Mouse (Mus musculus) adrenal gland, postnatal 4 days (tissue): ENCODE data around the gene Herc3. TPM values are rescaled to one million over a fixed set of nuclear protein-coding genes. Genes with fewer than 3 reads are reported as not detected.
A peak's percentile ranks its signal among the peaks of the same experiment; 100 is the strongest.
"Not testable (repeated sequence)": the region's sequence is repeated elsewhere in the genome, so short reads cannot be mapped to it uniquely, and the experiment has no call there.

Experiments used
- DNase-seq, 2 experiments: peaks; one replicate each; pipeline ENCODE4 v3.0.0; 2021 to 2022; ENCODE audit warnings: low spot score in 2 of 2, mixed read lengths in 2 of 2
- long read RNA-seq, 2 experiments: library from polyadenylated mRNA; stranded (forward); transcript quantifications; one replicate each; pipeline ENCODE4 v2.0.0; 2021
- total RNA-seq, 2 experiments: library from RNA; stranded (reverse); gene quantifications; 2 replicates each; pipeline ENCODE4 v1.2.3; 2021

Herc3 gene
- 10 to 100 TPM; 40.3 to 47.4 TPM for total RNA-seq
- long read RNA-seq, experiment 1, partial matches to known transcripts, result 3 of 5 reads
- long read RNA-seq, experiment 1, other reads (novel, unspliced or antisense), result 2 of 5 reads
- long read RNA-seq, experiment 2, partial matches to known transcripts, result 9 of 15 reads
- long read RNA-seq, experiment 2, other reads (novel, unspliced or antisense), result 6 of 15 reads

GRCm38 (mm10) chr6:58831232-58832009, at the start of gene Herc3:
Gene Herc3, plus strand, starts transcription at chr6:58831465.
- peak; percentile 53 to 59 for DNase-seq

DNA sequence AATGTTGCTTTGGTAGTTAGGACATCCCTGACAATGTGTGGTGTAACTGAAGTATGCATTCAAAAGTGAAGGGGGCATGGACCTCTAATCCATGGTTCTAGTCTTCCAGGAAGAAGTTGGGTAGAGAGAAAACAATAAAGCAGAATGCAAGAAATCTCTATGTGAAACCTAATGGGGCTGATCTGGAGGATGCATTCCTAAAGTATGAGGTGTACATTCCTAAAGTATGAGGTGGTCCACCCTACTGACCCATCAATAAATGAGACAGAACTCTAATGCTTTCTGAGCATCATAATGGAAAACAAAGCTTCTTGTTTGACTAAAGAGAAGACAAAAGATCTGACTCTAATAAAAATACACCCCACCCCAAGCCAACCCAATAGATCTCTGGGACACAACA, 29.9 kb upstream of the Herc3 start:
- DNase-seq, result no peak

DNA sequence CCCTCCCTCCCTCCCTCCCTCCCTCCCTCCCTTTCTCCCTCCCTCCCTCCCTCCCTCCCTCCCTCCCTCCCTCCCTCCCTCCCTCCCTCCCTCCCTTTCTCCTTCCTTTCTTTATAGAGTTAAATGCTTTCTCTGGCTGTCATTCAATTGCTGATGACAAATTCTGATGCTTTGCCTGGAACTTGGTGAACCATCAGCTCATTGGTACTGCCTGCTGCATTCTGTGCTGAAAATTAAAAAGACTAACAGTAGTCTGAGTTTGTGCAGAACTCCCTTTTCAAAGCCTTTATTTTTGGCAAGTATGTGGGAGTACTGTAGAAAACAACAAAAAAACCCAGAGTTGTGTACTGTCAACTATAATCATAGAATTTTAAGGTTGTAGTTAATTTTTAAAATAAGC, 16.9 kb upstream of the Herc3 start:
- no peak for DNase-seq

GRCm38 (mm10) chr6:58817037-58817436, 14.2 kb upstream of the Herc3 start:
- not testable (repeated sequence) for DNase-seq

GRCm38 (mm10) chr6:58825619-58826018, 5.6 kb upstream of the Herc3 start:
- no peak for DNase-seq

DNA sequence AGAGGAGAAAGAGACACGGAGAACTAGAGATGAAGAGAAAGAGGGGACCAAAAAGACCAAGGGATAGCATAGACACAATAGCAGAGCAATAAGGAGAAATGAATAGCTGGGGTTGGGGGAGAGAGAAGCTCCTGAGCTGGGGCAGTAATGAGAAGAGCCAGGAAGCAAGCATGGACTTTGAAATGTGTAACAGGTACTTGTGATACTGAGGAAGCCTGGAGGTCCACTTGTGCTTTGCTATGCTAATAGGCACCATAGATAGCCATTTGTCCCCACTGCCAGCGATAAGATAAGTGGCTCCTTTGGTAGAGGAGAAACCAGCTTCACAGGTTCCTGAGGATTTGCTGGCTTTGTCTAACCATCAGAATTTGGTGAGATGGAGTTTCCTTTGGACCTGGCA, 5.2 kb upstream of the Herc3 start:
- no peak for DNase-seq

GRCm38 (mm10) chr6:58828582-58828981, 2.7 kb upstream of the Herc3 start:
- DNase-seq, result no peak

- no peak for DNase-seq
These were observed 429 bp upstream of the Herc3 start for GRCm38 (mm10) chr6:58830840-58831231.

DNA sequence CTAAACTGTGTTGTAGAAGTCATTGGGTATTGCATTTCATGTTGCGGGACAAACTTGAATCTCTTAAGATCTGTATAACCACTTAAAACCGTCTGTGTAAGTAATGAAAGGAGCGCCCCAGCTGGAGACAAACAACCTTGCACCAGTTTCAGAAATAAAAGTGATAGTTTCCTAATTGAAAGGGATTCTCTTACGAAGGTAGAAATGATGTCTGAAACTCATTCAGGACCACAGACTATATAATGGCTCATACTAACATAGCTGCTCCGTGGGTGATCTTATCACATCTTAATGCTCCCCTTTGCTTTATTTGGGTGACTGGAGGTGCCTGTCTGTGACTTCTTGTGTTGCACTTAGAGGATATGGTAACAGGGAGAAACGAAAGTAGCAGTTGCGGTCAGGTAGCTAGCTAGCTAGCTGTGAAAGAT, 1.3 kb downstream of the Herc3 start:
- no peak for DNase-seq

DNA sequence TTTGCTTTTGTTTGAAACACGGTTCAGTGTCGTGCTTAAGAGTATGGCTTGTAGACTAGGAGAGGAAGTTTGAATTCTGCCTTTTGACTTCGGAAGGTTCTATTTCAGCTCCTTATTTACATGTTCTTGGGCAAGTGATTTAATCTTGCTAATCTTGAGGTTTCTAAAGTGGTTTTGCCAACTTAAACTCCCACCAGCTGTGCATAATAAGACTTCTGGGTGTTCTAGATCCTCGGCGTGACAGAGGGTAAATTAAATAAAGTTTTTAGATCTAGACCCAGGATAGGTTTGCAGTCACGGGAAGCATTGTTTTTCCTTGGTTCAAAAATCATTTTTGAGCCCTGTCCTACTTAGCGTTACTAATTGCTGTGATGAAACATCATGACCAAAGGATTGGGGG, 3.2 kb downstream of the Herc3 start:
- no peak for DNase-seq

DNA sequence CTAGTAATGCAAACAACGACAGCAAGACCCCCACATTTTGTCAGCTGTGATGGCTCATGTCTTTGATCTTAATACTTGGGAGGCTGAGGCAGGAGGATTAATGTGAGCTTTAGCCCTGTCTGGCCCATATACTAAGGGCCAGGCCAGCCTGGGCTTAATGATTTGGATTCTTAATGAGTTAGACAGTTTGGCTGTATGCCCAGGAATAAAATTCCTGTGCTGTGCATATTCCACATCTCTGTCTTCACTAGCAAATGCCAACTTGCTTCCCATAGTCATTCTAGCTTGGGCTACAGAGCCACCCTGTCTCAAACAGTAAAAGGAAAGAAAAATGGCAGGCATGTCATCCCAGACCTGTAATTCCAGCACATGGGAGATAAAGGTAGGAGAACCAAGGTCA, 4.3 kb downstream of the Herc3 start:
- no peak for DNase-seq

- no peak for DNase-seq
These were observed 5.2 kb downstream of the Herc3 start for GRCm38 (mm10) chr6:58836476-58836875.

DNA sequence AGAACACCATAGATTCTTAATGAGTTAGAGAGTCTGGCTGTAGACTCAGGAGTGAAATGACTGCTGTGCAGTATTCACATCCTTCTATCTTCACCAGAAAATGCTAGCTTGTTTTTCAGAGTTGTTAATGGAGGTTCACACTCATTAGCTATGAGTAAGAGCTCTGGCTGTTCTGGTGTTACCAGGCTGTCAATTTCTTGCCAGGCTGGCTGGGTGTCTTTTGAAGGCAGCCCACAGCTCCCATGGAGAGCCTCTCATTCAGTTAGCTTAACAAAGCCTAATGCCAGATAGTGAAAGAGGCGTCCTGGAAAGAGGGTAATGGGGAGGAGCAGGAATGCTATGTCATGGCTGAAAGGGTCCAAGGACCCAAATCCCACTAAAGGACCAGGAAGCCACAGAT, 6.7 kb downstream of the Herc3 start:
- DNase-seq, result no peak

- DNase-seq, result no peak
These were observed 9.9 kb downstream of the Herc3 start for GRCm38 (mm10) chr6:58841208-58841607.

GRCm38 (mm10) chr6:58842186-58842585, 10.9 kb downstream of the Herc3 start:
- no peak for DNase-seq

- no peak for DNase-seq
These were observed 12.3 kb downstream of the Herc3 start for GRCm38 (mm10) chr6:58843580-58843979.

- DNase-seq, result no peak
These were observed 13.0 kb downstream of the Herc3 start for GRCm38 (mm10) chr6:58844188-58844822.

- DNase-seq, result no peak
These were observed 15.8 kb downstream of the Herc3 start for GRCm38 (mm10) chr6:58846850-58847692.

DNA sequence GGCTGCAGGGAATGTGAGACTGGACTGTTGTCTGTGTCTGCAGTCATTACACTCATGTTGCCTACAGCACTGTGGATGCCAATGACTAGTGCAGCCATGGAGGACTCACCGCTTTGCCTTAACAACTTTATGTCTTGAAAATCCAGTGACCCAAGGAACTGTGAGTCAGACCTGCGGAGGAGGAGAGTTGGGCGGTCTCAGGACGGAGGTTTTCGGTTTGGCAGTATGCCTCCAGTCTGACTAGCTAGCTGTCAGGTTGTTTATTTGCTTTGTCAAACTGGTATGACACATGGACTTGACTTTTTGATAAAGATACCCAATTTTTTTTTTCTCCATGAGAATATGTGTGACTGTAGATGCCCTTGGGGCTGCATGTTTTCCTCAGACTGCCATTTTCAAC, 16.6 kb downstream of the Herc3 start:
- DNase-seq, result no peak

- DNase-seq, result no peak
These were observed 18.1 kb downstream of the Herc3 start for GRCm38 (mm10) chr6:58849356-58849755.

- DNase-seq, result no peak
These were observed 24.6 kb downstream of the Herc3 start for GRCm38 (mm10) chr6:58855676-58856367.
